Mouse (Mus musculus) intestine, postnatal 0 days (tissue): ENCODE results near the gene Sar1a. TPM values are rescaled to one million over a fixed set of nuclear protein-coding genes. Genes with fewer than 3 reads are reported as not detected.

Source experiments
- ATAC-seq: fragments of 200-750 bp; cut with Nextera tagmentation; 2 replicates; pipeline ENCODE4 v1.8.0; 2017; ENCODE audit warnings: mild to moderate bottlenecking, moderate TSS enrichment, moderate library complexity
- H3K27ac ChIP-seq: fragments of 300-500 bp; sonication (generic); 2 replicates; pipeline ENCODE4 v1.5.1; 2014; ENCODE audit warnings: mild to moderate bottlenecking, low read depth, low read length, moderate library complexity
- H3K27me3 ChIP-seq: fragments of 300-500 bp; sonication (generic); replicated peaks from 2 replicates; pipeline ENCODE4 v1.6.1; 2014; ENCODE audit warnings: low read length, mixed read lengths; ENCODE audit not compliant: control insufficient read depth, insufficient read depth
- H3K36me3 ChIP-seq: fragments of 300-500 bp; sonication (generic); 2 replicates; pipeline ENCODE4 v1.6.1; 2014; ENCODE audit warnings: mild to moderate bottlenecking, moderate library complexity; ENCODE audit not compliant: control insufficient read depth, insufficient read depth
- H3K4me1 ChIP-seq: fragments of 300-500 bp; sonication (generic); replicated peaks from 2 replicates; pipeline ENCODE4 v1.6.1; 2014; ENCODE audit warnings: antibody characterized with exemption, low read length, mixed read lengths; ENCODE audit not compliant: control insufficient read depth, insufficient read depth
- H3K4me2 ChIP-seq: fragments of 300-500 bp; sonication (generic); replicated peaks from 2 replicates; pipeline ENCODE4 v1.6.1; 2014; ENCODE audit warnings: low read depth, mild to moderate bottlenecking, moderate library complexity
- H3K4me3 ChIP-seq: fragments of 300-500 bp; sonication (generic); 2 replicates; pipeline ENCODE4 v1.5.1; 2014; ENCODE audit warnings: low read depth, low read length
- H3K9ac ChIP-seq: fragments of 300-500 bp; sonication (generic); 2 replicates; pipeline ENCODE4 v1.6.1; 2014; ENCODE audit warnings: mild to moderate bottlenecking, low read depth, low read length
- H3K9me3 ChIP-seq: fragments of 300-500 bp; sonication (generic); 2 replicates; pipeline ENCODE4 v1.6.1; 2016; ENCODE audit warnings: mixed run types; ENCODE audit not compliant: control insufficient read depth
- CTCF ChIP-seq: sonication (generic); IDR thresholded peaks from 2 replicates; pipeline ENCODE4 v1.5.1; 2016; ENCODE audit warnings: low read depth, mild to moderate bottlenecking, control low read depth, antibody characterized with exemption, moderate library complexity
- WGBS: fragments of 180-500 bp; shearing (Covaris S2); extraction: QIAGEN DNeasy Blood & Tissue Kit; methylation state at CpG from one replicate; pipeline ENCODE4 v1.1.7; 2014; 5-methylcytosine and 5-hydroxymethylcytosine counted together
- polyA plus RNA-seq: library from polyadenylated mRNA; unstranded; fragments of >200 nt; fragmentation: Nextera tagmentation; extraction: Ambion mirVana; gene quantifications from 2 replicates; pipeline ENCODE4 v1.2.1, GENCODE M21; 2015

Gene Sar1a
- polyA plus RNA-seq, 1 experiment from 2014 or later, result 111 TPM

DNA sequence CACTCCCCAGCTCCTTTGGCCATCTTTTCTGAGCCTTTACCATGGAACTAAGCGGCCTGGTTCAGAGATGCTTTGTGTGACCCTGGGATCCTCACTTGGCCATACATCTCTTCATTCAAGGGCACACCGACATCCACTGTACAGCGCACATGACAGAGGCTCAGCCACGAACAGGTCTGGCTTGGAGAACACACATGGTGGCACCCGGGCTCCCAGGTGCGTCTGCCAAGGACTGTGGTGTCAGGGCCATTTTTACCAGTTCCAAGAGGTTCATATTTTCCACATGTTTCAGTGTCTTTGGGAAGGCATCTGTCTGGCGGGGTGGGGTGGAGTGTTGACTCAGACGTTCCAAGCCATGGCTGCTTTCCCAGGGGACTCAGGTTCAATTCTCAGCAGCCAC, 62.2 kb downstream of the Sar1a start:
- Histone ChIP-seq H3K9ac (no peak overlapping the region), H3K36me3 (peaks cover 44% of the 10 kb centered on the region; the same call in 1 of the 2 replicates), H3K4me2 (no peak overlapping the region), H3K9me3 (no peaks in the 10 kb centered on the region), H3K27me3 (no peaks in the 10 kb centered on the region), H3K4me1 (no peaks in the 10 kb centered on the region), H3K4me3 (no peak overlapping the region), H3K27ac (no peak overlapping the region)
- no peak for ATAC-seq
- 90% methylated on average over 8 of the region's 8 CpGs for WGBS
- TF ChIP-seq CTCF, result no peak

Other genes starting within 250 kb of the Sar1a start
- 53.1 and 55.0 TPM in 2 replicates for gene Eif4ebp2, start 227.6 kb upstream of the Sar1a start, polyA plus RNA-seq
- 3.3 and 3.5 TPM in 2 replicates for gene Lrrc20, start 204.5 kb upstream of the Sar1a start, polyA plus RNA-seq
- gene Npffr1, start 84.8 kb upstream of the Sar1a start, polyA plus RNA-seq, result 0.16 and 0.17 TPM in 2 replicates
- 194 and 204 TPM in 2 replicates for gene Ppa1, start 31.7 kb upstream of the Sar1a start, polyA plus RNA-seq
- gene Tysnd1, start 15.2 kb downstream of the Sar1a start, polyA plus RNA-seq, result 22.2 and 24.7 TPM in 2 replicates
- gene Aifm2, start 35.0 kb downstream of the Sar1a start, polyA plus RNA-seq, result 14.7 and 16.9 TPM in 2 replicates
- 21.3 and 23.1 TPM in 2 replicates for gene H2afy2, start 103.8 kb downstream of the Sar1a start, polyA plus RNA-seq